Mouse (Mus musculus): ENCODE results near the gene Dbt. TPM values are rescaled to one million over a fixed set of nuclear protein-coding genes. Genes with fewer than 3 reads are reported as not detected.
A peak's percentile ranks its signal among the peaks of the same experiment; 100 is the strongest.
"Not testable (repeated sequence)": the region's sequence is repeated elsewhere in the genome, so short reads cannot be mapped to it uniquely, and the experiment has no call there.

Dbt gene
- total RNA-seq, 2 experiments from 2014 or later, result 57.0 to 62.1 TPM

- DNase-seq (ENCODE audit: low spot score), result no peak
- intact Hi-C loops (cut with DNase I), result no loop called here
Observed at GRCm38 (mm10) chr3:116536428-116537199, 23.7 kb downstream of the Dbt start.

- no peak for DNase-seq (ENCODE audit: low spot score)
- intact Hi-C loops (cut with DNase I), result no loop called here
Observed at GRCm38 (mm10) chr3:116537200-116537573, 24.3 kb downstream of the Dbt start.

DNA sequence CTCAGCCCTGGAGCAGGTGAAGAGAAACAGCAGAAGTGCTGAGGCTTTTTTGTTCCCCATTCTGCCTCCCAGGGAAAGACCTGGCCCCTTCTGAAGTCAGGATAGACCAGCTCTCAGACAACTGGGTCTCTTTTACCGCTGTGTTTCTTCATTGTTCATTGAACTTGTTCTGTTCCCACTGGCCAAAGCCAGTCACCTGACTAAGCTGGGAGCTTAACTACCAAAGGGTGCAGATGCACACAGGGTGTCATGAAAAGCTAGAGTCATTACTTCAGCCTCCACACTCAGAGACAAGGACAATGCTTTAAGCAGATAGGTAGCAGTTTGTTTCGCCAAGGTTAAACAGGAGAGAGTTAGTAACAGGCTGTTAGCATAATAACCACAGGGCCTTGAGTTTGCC lies 29.2 kb downstream of the Dbt start:
- intact Hi-C loops (cut with DNase I), result no loop called here
- DNase-seq (ENCODE audit: low spot score), result no peak

GRCm38 (mm10) chr3:116542532-116542931 lies 29.7 kb downstream of the Dbt start:
- intact Hi-C loops (cut with DNase I), result no loop called here
- DNase-seq (ENCODE audit: low spot score), result no peak

DNA sequence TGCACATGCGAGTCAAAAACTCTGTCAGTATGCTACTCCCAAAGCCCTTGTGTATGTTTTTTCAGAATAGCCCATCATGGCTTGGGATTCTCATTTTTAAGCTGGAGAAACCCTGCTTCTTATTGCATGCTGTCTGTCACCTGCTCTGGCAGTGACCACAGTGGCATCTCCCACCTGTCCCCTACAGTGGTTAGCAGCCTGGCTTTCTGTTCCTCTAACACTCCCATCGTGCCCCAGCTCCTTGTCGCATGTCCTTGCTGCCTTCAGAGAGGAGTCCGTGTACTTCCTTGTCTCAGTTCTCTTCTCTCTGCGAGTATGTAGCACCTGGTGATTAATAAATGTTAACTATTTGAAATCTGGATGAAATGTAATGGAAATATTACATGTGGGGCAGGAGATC lies 34.6 kb downstream of the Dbt start:
- intact Hi-C loops (cut with DNase I), result no loop called here
- no peak for DNase-seq (ENCODE audit: low spot score)

DNA sequence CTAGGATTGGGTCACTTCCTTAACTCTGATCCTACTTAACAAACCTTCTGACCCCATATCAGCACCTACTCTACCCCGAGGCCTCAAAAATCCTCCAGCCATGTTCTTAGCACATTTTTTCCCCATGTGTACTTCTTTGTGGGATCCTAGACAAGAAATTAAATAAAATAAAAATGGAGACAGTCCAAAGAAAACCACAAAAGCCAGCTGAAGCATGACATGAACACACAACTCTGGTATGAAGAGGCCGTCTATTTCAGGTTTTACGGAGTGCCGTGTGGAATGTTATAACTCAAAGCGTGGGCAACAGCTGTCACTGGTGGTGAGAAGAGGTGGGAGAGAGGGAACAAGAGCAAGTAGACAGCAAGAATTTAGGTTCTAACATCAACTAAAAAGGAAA lies 38.5 kb downstream of the Dbt start:
- DNase-seq (ENCODE audit: low spot score), result no peak
- intact Hi-C loops (cut with DNase I), result no loop called here

GRCm38 (mm10) chr3:116561315-116561714 lies 48.4 kb downstream of the Dbt start:
- intact Hi-C loops (cut with DNase I); DNase-seq (ENCODE audit: low spot score): not testable (repeated sequence)

DNA sequence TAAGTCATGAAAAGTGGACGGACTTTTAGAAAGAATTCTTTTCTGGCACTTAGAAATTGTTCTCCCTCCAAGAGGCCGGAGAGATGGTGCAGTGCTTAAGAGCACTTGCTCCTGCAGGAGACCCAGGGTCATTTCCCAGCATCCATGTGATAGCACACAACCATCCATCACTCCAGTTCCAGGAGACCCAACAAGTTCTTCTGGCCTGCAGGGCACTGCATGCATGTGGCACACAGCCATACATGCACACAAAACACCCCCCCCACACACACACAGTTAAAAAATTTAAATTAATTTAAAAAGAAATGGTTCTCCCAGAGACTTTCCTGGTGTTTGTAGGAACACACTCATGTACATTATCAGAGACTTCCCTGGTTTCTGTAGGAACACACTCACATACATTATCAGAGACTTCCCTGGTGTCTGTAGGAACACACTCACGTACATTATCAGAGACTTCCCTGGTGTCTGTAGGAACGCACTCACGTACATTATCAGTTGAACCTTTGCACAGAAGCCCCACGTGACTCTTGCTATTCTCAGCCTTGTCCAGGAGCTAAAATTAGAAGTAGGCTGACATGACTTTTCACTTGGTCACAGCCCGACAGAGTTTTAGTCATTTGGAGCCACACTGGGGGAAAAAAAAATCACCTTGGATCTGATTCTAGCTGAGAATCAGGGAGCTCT lies 49.7 kb downstream of the Dbt start, which contains the start of gene Lrrc39:
Lrrc39 (plus strand) TSS at position 566 of the 687 bp plus-strand sequence.
- no peak for DNase-seq (ENCODE audit: low spot score)
- intact Hi-C loops (cut with DNase I), result no loop called here

GRCm38 (mm10) chr3:116563095-116563492 lies 50.2 kb downstream of the Dbt start:
- DNase-seq (ENCODE audit: low spot score), result no peak
- intact Hi-C loops (cut with DNase I), result no loop called here

DNA sequence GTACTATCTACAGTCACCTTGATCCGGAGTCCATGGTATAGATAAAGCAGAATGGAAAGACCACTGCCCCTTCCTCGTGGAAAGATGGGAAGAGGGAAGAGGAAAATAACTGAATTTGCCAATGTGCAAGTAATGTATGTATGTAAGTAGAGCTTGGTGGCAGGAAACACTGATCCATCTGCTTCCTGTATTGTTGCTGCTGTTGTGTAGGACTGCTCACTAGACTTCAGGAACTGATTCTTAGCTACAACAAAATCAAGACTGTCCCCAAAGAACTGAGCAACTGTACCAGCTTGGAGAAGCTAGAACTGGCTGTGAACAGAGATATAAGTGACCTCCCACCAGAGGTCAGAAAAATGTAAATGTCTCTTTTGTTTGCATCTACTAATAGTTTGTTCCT lies 57.8 kb downstream of the Dbt start:
- DNase-seq (ENCODE audit: low spot score), result no peak
- intact Hi-C loops (cut with DNase I), result no loop called here

GRCm38 (mm10) chr3:116577286-116577685 lies 64.4 kb downstream of the Dbt start:
- intact Hi-C loops (cut with DNase I), result loop anchor here (5.0 kb wide), 1 partner anchor 70 kb away; the partner anchor contains the start of gene Rtca
- DNase-seq (ENCODE audit: low spot score), result no peak

GRCm38 (mm10) chr3:116582201-116582600 lies 69.3 kb downstream of the Dbt start:
- no peak for DNase-seq (ENCODE audit: low spot score)
- intact Hi-C loops (cut with DNase I), result no loop called here

DNA sequence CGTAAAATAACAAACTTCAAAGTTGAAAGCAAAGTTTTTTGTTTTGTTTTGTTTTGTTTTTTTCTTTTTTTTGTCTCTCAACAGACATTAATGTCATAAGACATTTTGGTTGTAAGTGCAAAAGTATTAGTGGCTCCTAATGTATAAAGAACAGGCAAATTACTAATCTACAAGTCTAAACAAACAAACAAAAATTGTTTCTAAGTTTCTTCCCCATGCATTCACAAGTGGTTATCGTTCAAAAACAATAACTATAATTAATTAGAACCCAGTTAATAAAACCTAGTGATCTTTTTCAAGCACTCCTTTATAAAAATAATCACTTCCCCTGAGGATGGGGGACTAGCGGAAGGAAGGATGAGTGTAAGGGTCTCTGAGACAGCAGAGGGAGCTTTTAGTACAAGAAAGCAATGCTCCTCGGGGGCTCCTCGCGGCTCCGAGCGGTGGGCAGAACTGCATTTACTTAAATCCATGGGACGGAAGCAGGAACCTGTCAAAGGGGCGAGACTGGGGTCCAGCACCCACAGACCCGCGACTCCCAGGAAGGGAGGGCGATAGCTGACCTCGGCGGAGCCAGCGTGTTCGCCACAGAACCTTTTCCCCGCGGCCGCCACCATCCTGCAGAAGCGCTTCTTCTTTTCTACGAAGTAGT lies 81.3 kb downstream of the Dbt start:
- intact Hi-C loops (cut with DNase I), result loop anchor here (1.0 to 10.0 kb wide), 7 partner anchors 69 to 589 kb away; partner anchors contain the start of genes Dbt, Extl2, Mfsd14a and Slc30a7
- DNase-seq (ENCODE audit: low spot score), result no peak

GRCm38 (mm10) chr3:116594728-116595602 lies 82.1 kb downstream of the Dbt start, which contains the start of gene Sass6:
Sass6 (plus strand) TSS chr3:116594982.
- intact Hi-C loops (cut with DNase I), result loop anchor here (1.0 to 10.0 kb wide), 7 partner anchors 68 to 590 kb away; partner anchors contain the start of genes Dbt, Extl2, Mfsd14a and Slc30a7
- DNase-seq (ENCODE audit: low spot score), result peak; percentile 91

DNA sequence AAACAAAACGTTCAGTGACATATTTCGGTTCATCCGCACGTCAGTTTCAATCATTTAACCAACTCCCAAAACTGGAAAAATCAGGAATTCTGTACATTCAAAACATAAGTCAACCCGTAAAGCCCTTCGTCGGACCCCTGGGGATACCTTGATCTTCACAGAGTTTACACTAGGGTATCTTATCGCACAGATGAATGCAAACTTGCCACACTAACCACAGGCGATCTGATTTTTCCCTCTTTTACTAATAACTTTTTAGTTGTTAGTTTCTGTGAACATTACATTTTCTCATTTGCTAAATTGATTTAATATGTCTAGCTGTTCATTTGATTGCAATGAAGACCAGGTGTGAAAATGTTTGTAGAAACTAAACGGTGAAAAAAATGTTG lies 82.7 kb downstream of the Dbt start:
- intact Hi-C loops (cut with DNase I), result loop anchor here (2.0 to 10.0 kb wide), 4 partner anchors 67 to 591 kb away; partner anchors contain the start of genes Extl2, Mfsd14a and Slc30a7
- no peak for DNase-seq (ENCODE audit: low spot score)

Other genes starting within 250 kb of the Dbt start
- 1 to 10 TPM; 3.7 to 4.2 TPM for gene Cdc14a, start 89.0 kb upstream of the Dbt start, total RNA-seq (2021)
- 10 to 100 TPM; 20.1 to 22.1 TPM for gene Rtca, start 4.9 kb upstream of the Dbt start, total RNA-seq (2021)
- 10 to 100 TPM; 69.5 to 70.7 TPM for gene Lrrc39, start 49.9 kb downstream of the Dbt start, total RNA-seq (2021)
- 1 to 10 TPM; 2.1 to 2.4 TPM for gene Sass6, start 81.9 kb downstream of the Dbt start, total RNA-seq (2021)
- 1 to 10 TPM; 5.1 to 5.3 TPM for gene Trmt13, start 101.5 kb downstream of the Dbt start, total RNA-seq (2021)
- 10 to 100 TPM; 17.9 to 22.0 TPM for gene Mfsd14a, start 149.6 kb downstream of the Dbt start, total RNA-seq (2021)
- 1 to 10 TPM in 1 of 2 experiments, under 1 TPM in 1; 0.86 to 1.3 TPM for gene Gm43191, start 168.2 kb downstream of the Dbt start, total RNA-seq (2021)
- 10 to 100 TPM; 13.9 to 14.6 TPM for gene Slc35a3, start 199.8 kb downstream of the Dbt start, total RNA-seq (2021)

All from heart, postnatal 25 days (tissue).